Mouse (Mus musculus): ENCODE measurements around the gene Cmtr1.
"Not testable (repeated sequence)": the region's sequence is repeated elsewhere in the genome, so short reads cannot be mapped to it uniquely, and the experiment has no call there.

Gene Cmtr1

DNA sequence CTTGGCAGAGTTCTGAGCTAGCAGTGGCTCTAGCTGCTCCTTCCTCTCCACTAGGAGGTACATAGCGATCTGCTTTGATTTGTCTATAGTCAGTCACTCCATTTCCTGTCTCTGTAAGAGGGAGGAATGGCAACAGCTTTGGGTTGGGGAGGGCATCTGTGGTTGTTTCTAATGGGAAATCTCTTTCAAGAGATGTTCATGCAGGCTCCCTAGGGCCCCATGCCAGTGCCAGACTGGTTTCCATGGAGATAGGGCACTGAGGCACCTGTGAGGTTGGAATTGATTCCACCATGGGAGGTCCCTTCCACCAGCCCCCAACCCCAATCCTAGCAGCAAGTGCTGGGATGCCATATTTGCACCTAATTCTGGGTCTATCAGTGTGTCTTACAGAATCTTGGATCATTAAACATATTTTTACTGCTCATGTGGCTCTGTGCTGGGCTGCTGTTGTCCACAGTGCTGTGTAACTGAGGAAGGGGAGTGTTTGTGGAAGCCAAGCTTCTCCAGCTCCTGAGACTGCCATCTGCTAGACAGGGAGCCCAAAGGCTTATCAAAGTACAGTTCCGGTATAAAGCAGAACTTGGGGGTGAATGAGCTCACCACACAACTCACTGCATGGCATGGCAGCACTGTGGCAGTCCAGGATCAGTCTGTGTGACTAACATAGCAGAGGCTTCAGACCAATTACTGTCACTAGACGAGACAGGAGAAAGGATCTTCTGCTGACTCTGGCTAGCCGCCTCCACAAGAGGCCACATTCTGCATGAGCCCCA lies 42.7 kb downstream of the Cmtr1 start:
- DNase-seq (ENCODE audit: extremely low read depth, low read depth), result peak; percentile 80

DNA sequence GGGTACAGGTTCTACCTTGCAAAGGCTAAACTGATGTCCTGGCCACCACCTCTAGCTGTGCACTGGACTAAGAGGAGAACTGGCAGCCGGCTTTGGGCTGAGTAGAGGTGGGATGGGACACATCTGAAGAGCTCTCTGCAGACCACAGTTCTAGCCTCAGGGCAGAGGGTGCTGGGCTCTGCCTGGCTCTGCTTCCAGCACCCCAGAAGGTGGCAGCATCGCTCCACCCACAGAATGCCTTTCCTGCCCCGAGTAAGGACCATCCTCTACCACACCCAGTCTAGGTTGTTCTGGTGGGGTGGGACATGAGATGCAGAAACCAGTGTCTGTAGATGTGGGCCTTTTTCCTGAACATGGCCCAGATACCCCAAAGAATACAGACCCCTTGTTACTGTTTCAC lies 44.4 kb downstream of the Cmtr1 start:
- DNase-seq (ENCODE audit: extremely low read depth, low read depth), result no peak

DNA sequence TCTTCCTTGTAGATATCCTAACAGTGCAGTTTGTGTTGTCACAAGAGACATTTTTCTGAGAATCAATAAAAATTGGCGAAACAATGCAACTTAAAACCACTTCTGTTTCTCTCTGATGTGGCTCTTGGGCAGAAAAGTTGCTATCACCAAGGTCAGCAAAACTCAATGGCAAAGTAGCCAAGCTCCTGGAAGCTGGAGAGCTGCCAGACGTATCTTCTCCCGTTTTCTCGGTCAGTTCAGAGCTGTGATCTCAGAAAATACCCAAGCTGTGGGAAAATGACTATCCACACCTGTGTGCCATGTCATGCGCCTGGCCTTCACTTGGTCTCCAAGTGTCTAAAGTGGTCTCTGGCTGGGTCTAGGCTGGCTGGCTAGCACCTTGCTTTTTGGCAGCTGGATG lies 45.5 kb downstream of the Cmtr1 start:
- DNase-seq (ENCODE audit: extremely low read depth, low read depth), result no peak

DNA sequence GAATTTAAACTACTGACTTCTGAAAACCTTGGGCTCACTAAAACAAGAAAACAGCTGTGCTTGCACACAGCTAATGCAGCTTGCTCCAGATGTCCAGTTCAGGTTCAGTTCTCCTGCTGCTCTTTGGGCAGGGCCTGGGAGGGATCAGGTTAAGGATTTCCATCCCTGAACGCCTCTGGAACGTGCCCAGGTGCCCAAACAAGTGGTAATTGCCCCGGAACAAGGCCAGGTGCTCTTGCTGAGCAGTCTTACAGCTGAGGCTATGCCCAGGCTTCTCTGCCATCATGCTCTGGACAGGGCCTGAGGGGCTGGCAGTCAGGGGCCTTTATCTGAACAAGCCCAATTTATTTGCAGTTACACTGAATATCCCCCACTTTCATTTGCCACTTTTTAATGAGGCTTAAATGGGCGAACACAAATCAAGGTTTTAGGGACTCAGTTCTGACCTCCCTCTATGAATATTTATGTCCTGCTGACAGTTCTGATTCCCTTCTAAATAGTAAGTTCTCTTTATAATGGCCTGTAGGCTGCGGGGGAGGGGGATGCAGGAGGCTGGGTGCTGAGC lies 46.7 kb downstream of the Cmtr1 start:
- DNase-seq (ENCODE audit: extremely low read depth, low read depth), result no peak

DNA sequence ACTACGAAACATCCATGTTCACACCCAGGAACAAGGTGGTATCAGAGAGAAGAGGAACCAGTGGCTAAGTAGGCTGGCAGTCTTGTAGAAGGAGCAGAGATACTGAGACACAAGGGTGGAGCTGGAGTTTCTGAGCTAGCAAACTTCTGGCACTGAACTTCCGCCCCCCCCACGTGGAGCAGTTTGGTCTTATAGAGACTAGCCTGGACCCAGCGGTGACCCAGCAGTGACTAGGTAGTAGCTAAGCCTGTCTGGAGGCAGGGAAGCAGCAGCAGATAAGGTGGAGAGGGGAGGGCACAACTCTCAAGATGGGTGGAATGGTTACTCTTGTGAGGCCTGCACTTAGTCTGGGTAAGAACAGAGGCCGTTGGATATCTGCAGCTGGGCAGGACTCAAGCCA lies 48.4 kb downstream of the Cmtr1 start:
- DNase-seq (ENCODE audit: extremely low read depth, low read depth), result peak; percentile 73

DNA sequence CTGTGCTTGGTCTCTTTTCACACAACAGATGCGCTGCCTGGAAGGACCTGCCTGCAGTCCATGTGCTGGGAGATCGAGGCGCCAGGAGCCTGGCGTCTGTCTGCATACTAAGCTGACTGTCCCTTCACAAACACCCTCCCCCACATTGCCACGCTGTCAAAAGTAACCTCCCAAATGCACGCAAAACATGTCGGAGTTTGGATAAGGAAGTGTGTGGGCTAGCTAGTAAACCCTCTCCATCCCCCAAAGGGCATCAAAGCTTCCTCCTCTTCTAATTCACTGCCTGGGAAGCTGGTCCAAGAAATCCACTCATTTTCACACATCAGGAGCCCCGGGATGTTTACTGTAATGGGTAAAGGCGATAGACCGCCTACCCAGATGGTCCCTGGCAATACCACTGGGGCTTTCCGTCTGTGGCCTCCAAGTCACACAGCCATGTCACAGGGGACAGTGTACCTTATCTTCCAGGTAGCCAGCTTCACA lies 50.2 kb downstream of the Cmtr1 start:
- no peak for DNase-seq (ENCODE audit: extremely low read depth, low read depth)

DNA sequence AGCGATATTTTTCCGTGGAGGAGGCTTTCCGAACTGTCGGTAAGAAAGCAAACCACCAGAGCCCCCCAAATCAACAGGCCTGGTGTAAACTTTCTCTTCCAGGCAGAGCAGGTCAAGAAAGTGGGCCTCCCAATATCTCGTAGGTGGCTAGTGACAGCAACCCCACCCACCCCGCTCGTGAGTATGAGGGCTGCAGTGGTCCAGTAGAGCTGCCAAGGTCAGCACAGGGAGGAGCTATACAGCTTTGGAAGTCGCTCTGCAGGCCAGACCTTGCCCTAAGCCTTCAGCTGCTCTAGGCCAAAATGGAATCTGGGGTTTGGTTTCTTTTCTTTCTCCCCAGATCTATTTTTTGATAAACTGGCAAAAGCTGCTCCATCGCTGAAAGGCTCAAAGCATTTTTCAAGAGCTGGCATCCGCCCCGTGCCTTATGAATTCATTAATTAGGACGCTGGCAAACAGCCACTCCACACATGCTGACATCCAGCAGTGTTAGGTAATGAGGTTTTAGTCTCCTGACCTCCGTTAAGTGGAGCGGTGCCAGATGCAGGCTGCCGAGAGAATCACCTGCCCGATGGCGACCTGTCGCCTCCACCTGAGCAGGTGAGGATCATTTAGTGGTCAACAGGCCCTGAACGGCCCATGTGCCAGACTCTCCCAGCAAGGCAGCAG lies 50.8 kb downstream of the Cmtr1 start:
- DNase-seq (ENCODE audit: extremely low read depth, low read depth), result no peak

DNA sequence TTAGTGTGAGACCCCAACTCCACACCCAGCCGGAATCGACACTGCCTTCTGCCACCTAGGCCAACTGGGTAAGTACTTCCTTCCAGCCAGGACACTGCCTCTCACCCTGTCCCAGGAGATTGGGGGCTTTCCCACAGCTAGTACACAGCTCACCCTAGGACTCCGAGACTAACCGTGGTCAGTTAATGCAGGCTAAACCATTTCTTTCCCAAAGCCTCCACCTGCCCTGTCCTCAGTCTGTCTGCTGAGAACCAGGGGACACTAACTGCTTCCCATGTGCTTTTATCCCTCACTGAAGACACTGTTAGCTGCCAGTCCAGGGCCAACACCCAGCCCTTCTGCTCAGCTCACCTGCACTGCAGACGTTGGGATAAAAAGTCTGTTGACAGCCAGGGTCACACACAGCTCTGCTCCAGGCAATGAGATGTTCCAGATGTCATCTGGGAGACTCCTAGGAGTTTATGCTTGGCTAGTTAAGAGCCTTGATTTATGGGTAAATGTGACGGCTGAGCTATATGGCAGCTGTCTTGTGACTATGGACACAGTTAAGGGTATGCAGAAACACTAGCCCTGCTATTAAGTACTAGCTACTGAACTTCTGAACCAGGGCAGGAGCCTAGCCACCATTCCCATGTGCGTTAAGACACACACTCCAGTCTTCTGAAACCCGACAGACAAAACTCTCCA lies 51.5 kb downstream of the Cmtr1 start:
- DNase-seq (ENCODE audit: extremely low read depth, low read depth), result no peak

DNA sequence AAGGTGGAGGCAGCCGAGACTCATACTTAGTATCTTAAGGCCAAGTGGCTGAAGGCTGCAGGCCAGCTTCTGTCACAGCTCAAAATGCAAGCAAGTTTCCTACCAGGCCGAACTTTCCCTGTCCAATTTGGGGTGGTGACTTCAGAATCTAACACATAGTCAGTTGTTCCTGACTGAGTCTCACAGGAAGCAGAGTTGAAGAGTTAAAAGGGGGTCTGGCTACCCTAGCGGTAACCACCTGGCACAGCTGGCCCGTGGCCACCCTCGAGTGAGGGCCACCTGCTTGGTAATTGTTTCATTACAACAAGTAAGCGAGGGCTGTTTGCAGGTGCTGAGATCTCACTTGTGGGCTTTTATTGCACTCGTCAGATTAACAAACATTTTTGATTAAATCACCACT lies 52.2 kb downstream of the Cmtr1 start:
- DNase-seq (ENCODE audit: extremely low read depth, low read depth), result no peak

DNA sequence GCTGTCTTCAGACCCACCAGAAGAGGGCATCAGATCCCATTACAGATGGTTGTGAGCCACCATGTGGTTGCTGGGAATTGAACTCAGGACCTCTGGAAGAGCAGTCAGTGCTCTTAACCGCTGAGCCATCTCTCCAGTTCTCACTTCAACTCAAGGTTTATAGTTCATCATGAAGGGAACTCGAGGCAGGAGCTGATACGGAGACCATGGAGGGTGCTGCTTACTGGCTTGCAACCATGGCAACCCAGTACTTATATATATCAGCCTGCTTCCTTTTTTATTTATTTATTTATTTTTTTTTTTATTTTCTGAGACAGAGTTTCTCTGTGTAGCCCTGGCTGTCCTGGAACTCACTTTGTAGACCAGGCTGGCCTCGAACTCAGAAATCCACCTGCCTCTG lies 53.3 kb downstream of the Cmtr1 start:
- not testable (repeated sequence) for DNase-seq (ENCODE audit: extremely low read depth, low read depth)

DNA sequence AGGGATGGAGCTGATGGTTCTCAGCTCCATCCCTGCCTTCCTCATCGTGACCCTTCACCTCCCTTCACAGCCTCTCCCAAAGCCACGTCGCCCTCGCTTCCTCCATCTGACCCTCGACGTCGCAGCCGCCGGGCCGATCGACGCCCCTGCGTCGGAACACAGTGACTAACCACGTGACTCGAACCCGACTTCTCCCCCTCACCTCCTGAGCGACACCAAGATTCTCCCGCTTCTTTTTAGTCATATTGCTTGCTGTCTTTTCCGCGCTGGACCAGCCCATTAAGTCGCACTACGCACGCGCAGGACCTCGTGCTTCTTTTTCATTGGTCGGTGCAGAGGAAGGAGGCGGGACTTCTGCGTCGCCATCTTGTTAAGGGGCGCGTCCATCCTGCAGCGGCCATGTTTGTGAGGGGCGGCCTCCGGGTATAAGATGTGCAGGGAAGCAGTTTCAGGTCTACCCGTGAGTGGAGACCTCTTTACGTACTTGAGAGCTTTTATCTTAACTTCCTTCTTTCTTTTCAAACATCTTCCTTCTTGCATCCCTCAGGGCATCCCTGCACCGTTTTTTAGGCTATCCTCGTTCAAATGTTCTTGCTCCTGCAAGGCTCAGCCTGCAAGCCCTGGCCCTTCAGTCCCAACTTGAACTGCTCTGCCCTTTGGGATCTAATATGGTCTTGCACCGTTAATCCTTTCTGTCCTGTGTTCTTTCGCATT lies 56.5 kb downstream of the Cmtr1 start, which contains the start of gene Ccdc167:
Gene Ccdc167, minus strand, starts transcription at position 313 of the 714 bp plus-strand sequence.
- DNase-seq (ENCODE audit: extremely low read depth, low read depth), result peak; percentile 94

DNA sequence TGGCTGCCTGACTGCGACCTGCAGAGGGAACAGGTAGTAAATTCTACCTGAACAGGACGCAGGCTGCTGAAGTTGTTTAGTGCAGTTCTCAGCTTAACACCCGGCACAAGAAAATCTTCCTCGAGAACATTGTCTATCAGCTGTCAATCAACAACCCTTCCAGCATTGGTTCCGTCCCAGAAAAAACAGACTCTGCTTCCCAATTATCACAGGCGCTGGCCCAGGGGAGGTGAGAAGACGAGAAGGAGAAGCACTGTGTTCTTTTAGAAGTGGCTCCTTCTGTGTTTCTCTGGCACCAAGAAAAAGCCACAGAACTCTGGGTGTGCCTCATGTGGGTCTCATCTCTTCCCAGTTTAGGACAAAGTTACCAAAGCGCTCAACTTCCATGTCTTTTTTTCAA lies 58.3 kb downstream of the Cmtr1 start:
- no peak for DNase-seq (ENCODE audit: extremely low read depth, low read depth)

DNA sequence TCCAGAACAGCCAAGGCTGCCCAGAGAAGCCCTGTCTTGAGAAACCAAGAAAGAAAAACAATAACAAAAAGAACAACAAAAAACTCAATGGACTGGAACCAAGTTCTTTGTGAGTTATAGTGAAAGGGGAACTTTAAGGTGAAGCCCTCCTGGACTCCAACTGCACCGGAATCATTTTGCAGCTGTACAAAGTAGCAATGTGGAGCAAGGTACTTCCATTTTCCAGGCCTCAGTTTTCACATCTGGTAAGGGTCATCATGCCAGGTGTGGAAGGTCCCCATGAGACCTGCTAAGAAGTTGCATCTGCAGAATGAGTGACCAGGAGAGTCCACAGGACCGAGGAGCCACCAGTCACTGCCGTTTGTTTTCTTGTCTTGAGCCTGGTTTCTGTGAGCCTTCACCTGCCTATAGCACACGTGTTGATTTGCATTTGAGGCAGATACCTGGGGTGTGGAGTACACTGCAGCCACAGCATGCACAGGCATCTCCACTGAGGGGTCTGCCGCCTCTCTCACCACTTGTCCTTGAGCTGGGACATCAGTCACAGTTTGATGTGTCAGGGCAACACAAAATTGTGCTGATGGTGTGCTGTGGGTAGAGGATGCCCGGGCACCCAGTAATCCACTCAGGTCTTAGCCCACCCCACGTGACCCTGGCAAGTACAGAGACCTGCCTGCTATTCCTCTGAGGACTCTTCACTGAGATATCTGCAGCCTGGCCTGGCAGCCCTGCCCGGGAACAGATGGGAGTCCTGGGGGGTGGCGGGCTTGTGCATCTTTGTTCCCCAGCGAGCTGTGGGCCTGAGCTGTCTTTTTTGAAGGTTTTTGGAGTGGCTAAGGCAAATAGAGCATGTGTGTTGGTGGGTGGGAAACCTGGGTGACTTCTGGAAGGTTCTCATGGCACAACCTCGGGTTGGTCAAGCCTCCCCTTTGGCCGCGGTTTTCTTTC lies 59.5 kb downstream of the Cmtr1 start:
- no peak for DNase-seq (ENCODE audit: extremely low read depth, low read depth)

DNA sequence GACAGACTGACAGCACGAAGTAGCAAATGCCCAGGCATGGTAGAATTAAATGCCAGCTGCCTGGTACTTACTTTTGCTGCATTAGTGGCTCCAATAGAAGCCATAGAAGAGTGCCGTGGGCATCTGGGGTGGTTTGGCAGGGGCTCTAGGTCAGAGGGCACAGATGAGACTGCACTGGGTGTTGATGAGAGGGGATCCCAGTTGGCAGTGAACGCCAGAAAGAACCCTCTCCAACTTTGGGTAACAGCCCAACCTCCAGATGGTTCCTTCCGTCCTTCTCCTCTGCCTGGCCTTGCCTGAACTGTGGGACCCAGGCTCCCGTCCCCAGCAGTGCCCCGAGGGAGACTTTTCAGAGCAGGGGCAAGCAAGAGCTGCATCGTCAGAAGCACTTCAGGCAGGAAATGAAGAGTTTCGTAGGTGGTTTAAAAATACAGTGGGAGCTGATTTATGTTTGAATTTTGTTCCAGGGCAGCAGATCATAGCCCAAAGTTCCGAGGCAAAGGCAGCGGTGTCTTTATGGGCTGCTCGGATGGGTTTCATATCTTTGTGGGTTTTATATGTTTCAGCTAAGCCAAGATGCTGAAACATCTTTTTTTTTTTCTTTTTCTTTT lies 60.5 kb downstream of the Cmtr1 start:
- no peak for DNase-seq (ENCODE audit: extremely low read depth, low read depth)

DNA sequence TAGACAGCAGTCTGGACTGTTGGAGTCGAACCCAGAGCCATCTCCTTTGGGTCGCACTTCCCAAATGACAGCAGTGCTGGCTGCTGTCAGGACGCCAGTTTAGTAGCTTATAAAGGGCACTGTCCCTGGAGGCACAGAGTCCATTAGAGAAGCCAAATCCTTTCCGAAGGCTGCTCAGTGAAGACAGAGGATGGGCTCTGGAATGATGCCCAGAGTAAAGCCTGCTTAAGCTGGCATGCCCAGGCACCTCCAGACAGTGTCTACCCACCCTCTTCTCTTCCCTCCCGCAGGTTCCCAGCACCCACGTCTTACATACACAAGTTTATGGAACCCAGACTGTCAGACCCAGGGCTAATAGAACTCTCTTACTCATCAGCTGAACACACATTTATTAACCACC lies 64.2 kb downstream of the Cmtr1 start:
- no peak for DNase-seq (ENCODE audit: extremely low read depth, low read depth)

DNA sequence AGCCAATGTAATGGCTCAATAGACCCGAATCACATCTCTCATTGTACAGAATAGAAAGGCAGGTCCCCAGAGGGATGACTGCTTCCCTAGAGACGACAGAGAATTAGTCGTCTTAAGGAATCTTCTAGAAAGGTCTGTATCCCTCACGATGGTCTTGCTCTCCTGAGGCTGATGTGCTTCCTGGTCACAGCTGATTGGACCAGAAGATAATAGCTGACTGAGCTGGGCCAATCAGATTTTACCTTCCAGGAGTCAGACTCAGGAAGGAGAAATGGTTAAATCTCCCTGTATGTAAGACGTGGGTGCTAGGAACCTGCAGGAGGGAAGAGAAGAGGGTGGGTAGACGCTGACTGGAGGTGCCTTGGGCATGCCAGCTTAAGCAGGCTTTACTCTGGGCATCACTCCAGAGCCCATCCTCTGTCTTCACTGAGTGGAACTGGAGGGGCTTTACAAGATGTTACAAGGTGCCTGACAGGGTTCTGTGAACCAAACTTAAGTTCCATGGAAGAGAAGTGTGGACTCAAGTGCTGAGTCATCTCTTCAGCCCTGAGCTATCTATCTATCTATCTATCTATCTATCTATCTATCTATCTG lies 64.7 kb downstream of the Cmtr1 start:
- DNase-seq (ENCODE audit: extremely low read depth, low read depth), result no peak

DNA sequence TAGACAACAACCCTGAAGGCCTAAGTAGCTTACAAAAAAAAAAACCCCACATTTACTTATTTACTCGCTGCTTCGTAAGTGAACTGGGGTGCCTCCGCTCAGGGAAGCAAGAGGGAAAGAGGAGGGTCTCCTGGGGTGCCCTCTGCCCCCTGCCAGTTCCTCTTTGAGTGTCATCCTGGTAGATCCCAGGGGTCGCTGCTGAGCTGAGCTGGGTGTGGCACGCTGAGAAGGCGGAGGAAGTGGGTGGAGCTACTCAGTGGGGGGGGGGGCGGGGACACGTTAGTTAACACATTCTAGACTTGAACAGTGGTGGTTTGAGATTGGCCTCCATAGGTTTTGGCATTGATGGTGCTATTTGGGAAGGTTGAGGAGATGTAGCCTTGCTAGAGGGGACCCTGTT lies 67.7 kb downstream of the Cmtr1 start:
- DNase-seq (ENCODE audit: extremely low read depth, low read depth), result no peak

DNA sequence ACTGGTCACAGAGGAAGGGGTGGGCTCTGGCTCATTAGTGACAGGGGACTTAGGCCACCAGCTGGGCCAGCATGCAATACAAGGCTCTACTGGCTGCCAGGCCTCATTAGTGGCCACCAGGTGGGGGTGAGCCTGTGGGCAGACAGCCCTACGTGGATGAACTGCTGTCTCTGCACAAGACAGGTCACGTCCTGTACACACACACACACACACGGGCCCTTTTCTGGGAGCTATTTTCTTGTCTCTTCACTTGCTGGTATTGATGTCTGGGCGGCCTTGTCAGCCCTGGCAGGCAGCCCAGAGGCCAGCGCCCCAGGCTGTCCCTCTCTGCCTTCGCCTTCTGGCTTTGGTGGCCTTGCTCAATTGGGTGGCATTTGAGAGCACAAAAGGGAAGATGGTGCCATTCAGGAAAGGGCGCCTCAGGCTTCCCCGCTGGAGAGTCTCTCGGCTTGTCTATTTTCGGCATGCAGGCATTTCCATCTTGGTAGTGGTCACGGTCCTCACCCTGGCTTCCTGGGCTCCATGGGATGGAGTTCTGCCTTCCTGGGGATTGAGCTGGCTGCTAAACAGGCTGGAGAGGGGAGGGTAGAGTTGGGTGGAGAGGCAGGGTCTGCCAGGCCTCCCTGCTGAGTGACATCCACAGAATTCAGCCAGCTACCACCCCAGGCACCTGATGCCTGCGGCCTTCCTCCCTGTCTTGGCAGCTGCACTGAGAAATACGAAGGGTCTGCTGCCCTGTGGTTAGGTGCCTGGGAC lies 70.3 kb downstream of the Cmtr1 start:
- no peak for DNase-seq (ENCODE audit: extremely low read depth, low read depth)
